Mouse (Mus musculus): Measurements from ENCODE around the gene Slc24a4. TPM values are rescaled to one million over a fixed set of nuclear protein-coding genes. Genes with fewer than 3 reads are reported as not detected.

Slc24a4 gene
- polyA plus RNA-seq (2015; fragmentation: Nextera tagmentation; extraction: Ambion mirVana) = 0.85 and 0.89 TPM in 2 replicates

- peak; percentile 63 for ATAC-seq (ENCODE audit: low read depth)
- Histone ChIP-seq H3K27me3 (peaks cover 70% of the 10 kb centered on the region), H3K27ac (replicated peaks) (no peak within 1 kb of the TSS)
Measured at GRCm38 (mm10) chr12:102128081-102128790, at the start of gene Slc24a4. Gene Slc24a4 (plus strand): TSS chr12:102128733.

GRCm38 (mm10) chr12:102082648-102083425 lies 45.7 kb upstream of the Slc24a4 start:
- Histone ChIP-seq H3K4me1 (replicated peaks) (no peaks in the 10 kb centered on the region), H3K9ac (no peak overlapping the region), H3K4me3 (no peak overlapping the region), H3K9me3 (no peaks in the 10 kb centered on the region), H3K27ac (replicated peaks) (no peak overlapping the region), H3K27me3 (no peaks in the 10 kb centered on the region), H3K36me3 (no peaks in the 10 kb centered on the region), H3K4me2 (no peak overlapping the region)
- ATAC-seq (ENCODE audit: low read depth) = no peak
- 83% methylated on average over 13 of the region's 13 CpGs for WGBS

More at GRCm38 (mm10) chr12:102128081-102128790, at the start of gene Slc24a4:
- Histone ChIP-seq H3K36me3 (no peaks in the 10 kb centered on the region), H3K4me3 (peak within 1 kb of the TSS; percentile 48), H3K4me1 (replicated peaks) (peaks cover 28% of the 10 kb centered on the region), H3K4me2 (peak within 1 kb of the TSS; percentile 96), H3K9me3 (no peaks in the 10 kb centered on the region), H3K9ac (peak within 1 kb of the TSS; percentile 63)
- under 1% methylated on average over 22 of the region's 34 CpGs for WGBS

GRCm38 (mm10) chr12:102090535-102090934 lies 38.0 kb upstream of the Slc24a4 start:
- no peaks in the 10 kb centered on the region for H3K27me3 ChIP-seq
- 97% methylated on average over 1 of the region's 1 CpGs for WGBS
- ATAC-seq (ENCODE audit: low read depth) = no peak
- H3K27ac ChIP-seq (replicated peaks) = peak overlapping the region; percentile 18; the same call in 1 of the 2 replicates
- no peaks in the 10 kb centered on the region for H3K4me1 ChIP-seq (replicated peaks)
- no peak overlapping the region for H3K9ac ChIP-seq
- H3K9me3 ChIP-seq = no peaks in the 10 kb centered on the region
- H3K4me2 ChIP-seq = no peak overlapping the region
- H3K4me3 ChIP-seq = no peak overlapping the region
- no peaks in the 10 kb centered on the region for H3K36me3 ChIP-seq

GRCm38 (mm10) chr12:102092342-102093094 lies 36.0 kb upstream of the Slc24a4 start:
- Histone ChIP-seq H3K27ac (replicated peaks) (no peak overlapping the region), H3K9ac (no peak overlapping the region), H3K4me3 (no peak overlapping the region), H3K4me1 (replicated peaks) (no peaks in the 10 kb centered on the region), H3K27me3 (no peaks in the 10 kb centered on the region), H3K4me2 (no peak overlapping the region), H3K36me3 (no peaks in the 10 kb centered on the region), H3K9me3 (no peaks in the 10 kb centered on the region)
- WGBS = 86% methylated on average over 15 of the region's 15 CpGs
- ATAC-seq (ENCODE audit: low read depth) = no peak

- 25% methylated on average over 1 of the region's 1 CpGs for WGBS
Measured at GRCm38 (mm10) chr12:102105990-102106389, 22.5 kb upstream of the Slc24a4 start.

GRCm38 (mm10) chr12:102108851-102109250 lies 19.7 kb upstream of the Slc24a4 start:
- Histone ChIP-seq H3K27ac (replicated peaks) (no peak overlapping the region), H3K27me3 (no peaks in the 10 kb centered on the region), H3K36me3 (no peaks in the 10 kb centered on the region), H3K4me3 (no peak overlapping the region), H3K4me2 (no peak overlapping the region), H3K9ac (no peak overlapping the region), H3K4me1 (replicated peaks) (peaks cover 6% of the 10 kb centered on the region), H3K9me3 (no peaks in the 10 kb centered on the region)
- ATAC-seq (ENCODE audit: low read depth) = no peak

More at GRCm38 (mm10) chr12:102105990-102106389, 22.5 kb upstream of the Slc24a4 start:
- Histone ChIP-seq H3K4me3 (no peak overlapping the region), H3K9me3 (no peaks in the 10 kb centered on the region), H3K9ac (no peak overlapping the region), H3K27ac (replicated peaks) (no peak overlapping the region), H3K4me1 (replicated peaks) (no peaks in the 10 kb centered on the region), H3K4me2 (no peak overlapping the region), H3K36me3 (no peaks in the 10 kb centered on the region), H3K27me3 (no peaks in the 10 kb centered on the region)
- ATAC-seq (ENCODE audit: low read depth) = no peak

GRCm38 (mm10) chr12:102112491-102112890 lies 16.0 kb upstream of the Slc24a4 start:
- 53% methylated on average over 4 of the region's 4 CpGs for WGBS
- no peaks in the 10 kb centered on the region for H3K9me3 ChIP-seq
- ATAC-seq (ENCODE audit: low read depth) = no peak
- no peak overlapping the region for H3K4me2 ChIP-seq
- H3K4me1 ChIP-seq (replicated peaks) = peaks cover 6% of the 10 kb centered on the region
- no peak overlapping the region for H3K27ac ChIP-seq (replicated peaks)
- H3K4me3 ChIP-seq = no peak overlapping the region
- H3K27me3 ChIP-seq = no peaks in the 10 kb centered on the region
- H3K36me3 ChIP-seq = no peaks in the 10 kb centered on the region
- H3K9ac ChIP-seq = no peak overlapping the region

GRCm38 (mm10) chr12:102112901-102113300 lies 15.6 kb upstream of the Slc24a4 start:
- Histone ChIP-seq H3K4me2 (no peak overlapping the region), H3K27ac (replicated peaks) (no peak overlapping the region), H3K27me3 (no peaks in the 10 kb centered on the region), H3K36me3 (no peaks in the 10 kb centered on the region), H3K4me1 (replicated peaks) (peaks cover 6% of the 10 kb centered on the region), H3K9ac (no peak overlapping the region), H3K4me3 (no peak overlapping the region), H3K9me3 (no peaks in the 10 kb centered on the region)
- WGBS = 73% methylated on average over 7 of the region's 7 CpGs
- ATAC-seq (ENCODE audit: low read depth) = no peak

- no peak for ATAC-seq (ENCODE audit: low read depth)
- Histone ChIP-seq H3K36me3 (no peaks in the 10 kb centered on the region), H3K4me1 (replicated peaks) (peaks cover 6% of the 10 kb centered on the region), H3K9me3 (no peaks in the 10 kb centered on the region), H3K4me2 (no peak overlapping the region), H3K27me3 (no peaks in the 10 kb centered on the region), H3K27ac (replicated peaks) (no peak overlapping the region), H3K4me3 (no peak overlapping the region), H3K9ac (no peak overlapping the region)
- WGBS = 72% methylated on average over 3 of the region's 3 CpGs
Measured at GRCm38 (mm10) chr12:102113391-102113790, 15.1 kb upstream of the Slc24a4 start.

- no peak for ATAC-seq (ENCODE audit: low read depth)
- Histone ChIP-seq H3K27me3 (no peaks in the 10 kb centered on the region), H3K9ac (no peak overlapping the region), H3K9me3 (no peaks in the 10 kb centered on the region), H3K36me3 (no peaks in the 10 kb centered on the region), H3K4me3 (no peak overlapping the region), H3K4me2 (no peak overlapping the region), H3K27ac (replicated peaks) (no peak overlapping the region), H3K4me1 (replicated peaks) (peaks cover 6% of the 10 kb centered on the region)
- WGBS = 73% methylated on average over 3 of the region's 3 CpGs
Measured at GRCm38 (mm10) chr12:102116580-102116979, 12.0 kb upstream of the Slc24a4 start.

GRCm38 (mm10) chr12:102118014-102118413 lies 10.5 kb upstream of the Slc24a4 start:
- ATAC-seq (ENCODE audit: low read depth) = no peak
- Histone ChIP-seq H3K4me2 (no peak overlapping the region), H3K4me1 (replicated peaks) (no peaks in the 10 kb centered on the region), H3K9ac (no peak overlapping the region), H3K9me3 (no peaks in the 10 kb centered on the region), H3K36me3 (no peaks in the 10 kb centered on the region), H3K27me3 (no peaks in the 10 kb centered on the region), H3K27ac (replicated peaks) (no peak overlapping the region), H3K4me3 (no peak overlapping the region)
- WGBS = 92% methylated on average over 7 of the region's 7 CpGs

GRCm38 (mm10) chr12:102127601-102128000 lies 932 bp upstream of the Slc24a4 start:
- no peak overlapping the region for H3K27ac ChIP-seq (replicated peaks)
- no peaks in the 10 kb centered on the region for H3K9me3 ChIP-seq
- peaks cover 66% of the 10 kb centered on the region for H3K27me3 ChIP-seq
- peak overlapping the region; percentile 48 for H3K4me3 ChIP-seq
- H3K36me3 ChIP-seq = no peaks in the 10 kb centered on the region
- peak overlapping the region; percentile 96 for H3K4me2 ChIP-seq
- H3K4me1 ChIP-seq (replicated peaks) = peaks cover 28% of the 10 kb centered on the region
- no peak for ATAC-seq (ENCODE audit: low read depth)
- no peak overlapping the region for H3K9ac ChIP-seq
- 9% methylated on average over 7 of the region's 7 CpGs for WGBS
